Mouse (Mus musculus): Measurements from ENCODE around the gene Magi3.

DNA sequence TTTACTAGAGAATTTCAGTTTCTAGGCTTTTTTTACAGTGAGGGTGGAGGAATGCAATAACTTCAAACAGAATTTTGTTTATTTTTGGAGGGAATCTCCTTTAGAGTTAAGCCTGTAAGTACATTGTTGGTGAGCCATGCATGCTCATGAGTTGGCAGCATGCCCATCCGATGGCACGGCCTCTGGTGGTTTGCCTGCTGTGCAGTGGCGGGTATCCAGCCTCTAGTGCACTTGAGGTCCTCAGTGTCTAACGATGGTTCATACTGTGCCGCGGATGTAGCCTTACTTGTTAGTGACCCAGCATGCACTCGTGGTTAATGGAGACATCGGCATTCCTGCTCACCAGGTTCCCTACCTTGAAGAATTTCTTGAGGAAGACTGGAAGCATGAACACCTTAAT lies 212.7 kb downstream of the Magi3 start:
- no peak for TF ChIP-seq POLR2A (IDR thresholded peaks at IDR 0.05; ENCODE audit: borderline replicate concordance, low read depth, low read length)
- TF ChIP-seq CTCF (IDR thresholded peaks at IDR 0.05; ENCODE audit: low read depth, low read length): no peak

Data from bone marrow macrophage, adult 2 months (primary cell).